Mouse (Mus musculus): Measurements from ENCODE around the gene Tgif2lx1.
"Not testable (repeated sequence)": the region's sequence is repeated elsewhere in the genome, so short reads cannot be mapped to it uniquely, and the experiment has no call there.

Tgif2lx1 gene

DNA sequence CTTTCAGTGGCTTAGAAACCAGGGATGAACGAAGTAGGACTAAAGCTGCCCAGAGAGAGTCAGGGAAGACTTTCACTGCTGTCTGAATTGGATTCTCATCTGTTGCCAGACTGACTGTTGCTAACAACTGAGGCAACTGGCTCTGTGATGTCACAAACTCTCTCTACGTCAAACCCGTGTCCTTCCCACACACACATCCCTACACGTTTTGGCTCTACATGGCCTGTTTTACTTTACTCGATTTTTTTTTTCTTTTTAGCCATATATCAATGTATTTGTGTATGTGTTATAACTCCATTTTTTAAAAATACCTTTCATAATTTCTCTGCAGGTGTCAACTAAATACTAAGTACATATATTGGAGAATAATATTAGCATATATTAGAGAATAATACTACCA is at the start of gene Tgif2lx1:
Gene Tgif2lx1 (minus strand): TSS at position 101 of the 400 bp plus-strand sequence.
- CTCF ChIA-PET: not testable (repeated sequence)

Measured in spleen, embryonic (tissue).